Mouse (Mus musculus) retina, embryonic 14.5 days (tissue): Measurements from ENCODE around the gene Snap29.
A peak's percentile ranks its signal among the peaks of the same experiment; 100 is the strongest.

ENCODE experiments used
- DNase-seq: peaks from one replicate; pipeline ENCODE4 v3.0.0-alpha.2; 2015; ENCODE audit warnings: low spot score

Snap29 gene

GRCm38 (mm10) chr16:17405736-17406443 lies at the start of gene Snap29, which contains the start of gene Pi4ka:
Gene Snap29 (plus strand): TSS chr16:17405986.
Gene Pi4ka (minus strand): TSS chr16:17406314.
- DNase-seq, result peak; percentile 99

- DNase-seq, result no peak
Observed at GRCm38 (mm10) chr16:17356031-17356430, 49.8 kb upstream of the Snap29 start.

GRCm38 (mm10) chr16:17358787-17359186 lies 47.0 kb upstream of the Snap29 start:
- no peak for DNase-seq

- DNase-seq, result no peak
Observed at GRCm38 (mm10) chr16:17382306-17382705, 23.5 kb upstream of the Snap29 start.

DNA sequence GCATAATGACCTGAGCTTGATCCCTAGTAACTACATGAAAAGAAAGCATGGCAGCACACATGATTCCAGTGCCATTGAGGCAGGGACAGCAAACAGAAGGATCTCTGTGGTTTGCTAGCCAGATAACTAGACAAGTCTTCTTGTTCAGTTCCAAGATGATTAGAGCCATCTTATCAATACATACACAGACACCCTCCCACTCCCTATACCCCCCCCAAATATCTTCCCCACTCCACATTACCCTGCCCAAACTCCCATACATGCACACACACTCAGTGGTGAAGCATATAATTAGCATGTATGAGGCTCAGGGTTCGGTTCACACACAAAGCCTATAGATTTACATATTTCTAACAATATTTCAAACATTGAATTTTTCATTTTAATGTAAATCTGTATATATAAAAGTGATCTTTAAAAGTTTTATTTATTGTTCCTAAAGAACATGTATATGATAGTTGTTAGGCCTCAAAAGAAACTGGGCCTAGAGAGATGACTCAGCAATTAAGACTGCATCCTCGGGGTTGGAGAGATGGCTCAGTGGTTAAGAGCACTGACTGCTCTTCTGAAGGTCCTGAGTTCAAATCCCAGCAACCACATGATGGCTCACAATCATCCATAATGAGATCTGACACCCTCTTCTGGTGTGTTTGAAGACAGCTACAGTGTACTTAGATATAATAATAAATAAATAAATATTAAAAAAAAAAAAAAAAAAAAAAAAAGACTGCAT lies 22.0 kb upstream of the Snap29 start:
- DNase-seq, result no peak

DNA sequence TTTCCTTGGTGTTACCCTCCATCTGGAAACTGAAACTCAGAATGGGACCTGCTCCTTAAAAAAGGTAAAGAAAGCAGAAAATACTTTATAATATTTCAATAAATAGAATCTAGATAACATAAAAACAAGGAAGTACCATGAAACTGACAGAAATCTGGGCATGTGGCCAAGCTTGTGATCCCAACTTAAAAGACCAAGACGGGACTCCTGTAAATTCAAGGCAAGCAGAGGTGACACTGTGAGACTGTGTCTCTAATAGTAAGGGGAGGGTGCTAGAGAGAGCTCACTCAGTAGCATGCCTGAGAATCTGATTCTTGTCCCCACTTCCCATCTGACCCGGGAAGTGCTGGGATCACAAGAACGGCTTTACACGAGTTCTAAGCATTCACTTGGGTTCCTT lies 13.0 kb upstream of the Snap29 start:
- no peak for DNase-seq

DNA sequence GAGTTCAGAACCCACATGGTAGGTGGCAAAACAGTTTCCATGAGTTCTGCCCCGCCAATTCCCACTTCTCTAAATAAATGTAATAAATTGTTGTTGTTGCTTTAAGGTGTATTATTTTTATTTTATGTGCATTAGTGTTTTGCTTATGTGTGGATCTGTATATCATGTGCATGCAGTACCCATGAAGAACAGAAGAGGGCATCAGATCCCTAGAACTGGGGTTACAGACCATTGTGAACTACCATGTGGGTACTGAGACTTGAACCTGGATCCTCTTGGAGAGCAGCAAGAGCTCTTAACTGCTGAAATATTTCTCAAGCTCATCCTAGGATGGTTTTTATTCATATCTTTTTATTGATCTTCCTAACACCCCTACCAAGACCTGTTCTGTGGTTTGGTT lies 2.9 kb upstream of the Snap29 start:
- peak; percentile 70 for DNase-seq

DNA sequence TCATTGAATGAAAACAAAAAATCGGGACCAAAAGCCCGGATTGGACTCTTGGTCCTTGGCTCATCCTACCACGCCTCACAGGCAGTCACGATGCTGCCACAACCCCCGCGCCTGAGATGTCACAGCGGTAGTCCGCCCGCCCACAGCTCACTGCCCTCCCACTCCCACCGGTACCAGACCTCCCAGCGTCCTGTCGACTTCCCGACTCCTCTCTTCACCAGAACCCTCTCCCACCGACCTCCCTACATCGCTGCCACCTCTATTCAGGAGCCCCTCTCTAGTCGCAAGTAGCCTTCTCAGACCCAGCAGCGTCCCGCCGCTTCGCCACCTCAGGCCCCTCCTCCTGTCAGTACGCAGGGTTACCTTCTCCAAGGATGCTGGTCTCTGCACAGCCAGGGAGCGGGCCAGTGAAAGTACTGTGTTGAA lies 502 bp upstream of the Snap29 start:
- DNase-seq, result peak; percentile 64

GRCm38 (mm10) chr16:17406512-17407231 lies 886 bp downstream of the Snap29 start:
- peak; percentile 2 for DNase-seq

GRCm38 (mm10) chr16:17409046-17409445 lies 3.3 kb downstream of the Snap29 start:
- DNase-seq, result no peak

DNA sequence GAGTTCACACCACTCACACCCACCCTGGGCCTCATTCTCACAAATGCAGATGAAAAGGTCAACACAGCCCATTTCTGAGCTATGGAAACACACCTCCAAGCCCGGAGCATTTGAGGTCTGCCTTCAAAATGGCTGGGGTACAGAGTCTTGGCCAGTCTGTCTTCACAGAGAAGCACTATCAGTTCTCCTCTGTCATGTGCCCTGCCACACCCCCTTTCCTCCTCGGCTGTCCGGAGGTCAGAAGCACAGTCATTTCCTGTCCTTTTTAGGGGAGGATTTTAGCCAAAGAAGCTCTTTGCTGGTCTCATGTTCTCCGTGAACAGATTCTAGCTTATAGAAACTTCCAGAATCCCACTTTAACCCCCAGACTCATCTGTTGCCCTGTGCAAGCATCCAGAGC lies 4.4 kb downstream of the Snap29 start:
- DNase-seq, result no peak

- DNase-seq, result no peak
Observed at GRCm38 (mm10) chr16:17423021-17423420, 17.2 kb downstream of the Snap29 start.

GRCm38 (mm10) chr16:17432576-17432975 lies 26.8 kb downstream of the Snap29 start:
- DNase-seq, result peak; percentile 37

- peak; percentile 100 for DNase-seq
Observed at GRCm38 (mm10) chr16:17451541-17452372, 46.0 kb downstream of the Snap29 start, which contains the start of gene Crkl. Gene Crkl (plus strand): TSS chr16:17451987.

GRCm38 (mm10) chr16:17452373-17452715 lies 46.6 kb downstream of the Snap29 start:
- peak; percentile 58 for DNase-seq

DNA sequence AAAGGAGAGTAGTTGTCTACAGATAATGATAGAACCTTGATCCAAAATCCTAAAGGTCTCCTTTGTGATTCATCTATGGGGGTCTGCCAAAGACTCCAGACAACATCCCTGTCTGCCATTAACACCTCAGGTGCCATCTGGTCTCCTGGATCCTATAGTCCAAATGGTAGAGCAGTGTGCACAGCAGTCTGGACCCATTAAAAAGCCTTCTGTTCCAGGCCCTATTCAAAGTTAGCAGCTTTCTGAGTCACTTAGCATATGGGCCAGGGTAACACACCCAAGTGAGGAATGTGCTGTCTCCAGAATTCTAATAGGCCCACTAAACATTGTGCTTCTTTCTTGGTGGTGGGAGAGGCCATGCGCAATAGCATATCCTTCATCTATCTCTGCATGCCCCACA lies 51.1 kb downstream of the Snap29 start:
- DNase-seq, result no peak

- DNase-seq, result peak; percentile 32
Observed at GRCm38 (mm10) chr16:17460254-17460653, 54.5 kb downstream of the Snap29 start.

- DNase-seq, result no peak
Observed at GRCm38 (mm10) chr16:17461596-17461995, 55.8 kb downstream of the Snap29 start.

- DNase-seq, result no peak
Observed at GRCm38 (mm10) chr16:17463184-17463583, 57.4 kb downstream of the Snap29 start.

GRCm38 (mm10) chr16:17466875-17467663 lies 61.3 kb downstream of the Snap29 start:
- DNase-seq, result no peak

DNA sequence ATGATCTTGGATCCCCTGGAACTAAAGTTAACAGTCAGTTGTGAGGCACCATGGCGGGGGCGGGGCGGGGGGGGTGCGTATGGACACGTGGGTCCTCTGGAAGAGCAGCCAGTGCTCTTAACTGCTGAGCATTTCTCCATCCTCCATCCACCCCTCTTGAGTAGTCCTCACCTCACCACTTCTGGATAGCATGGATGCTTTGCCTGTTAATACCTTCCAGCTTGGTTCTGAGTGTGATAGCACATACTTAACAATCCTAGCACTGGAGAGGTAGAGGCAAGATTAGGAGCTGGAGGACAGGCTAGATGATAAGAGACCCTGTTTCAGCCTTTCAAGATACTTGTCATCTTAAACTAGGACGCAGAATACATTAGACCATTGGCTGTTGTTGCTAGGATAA lies 66.7 kb downstream of the Snap29 start:
- no peak for DNase-seq
